Mouse (Mus musculus) MEL (cell line): ENCODE measurements around the gene Tmem132b.

Experiments used
- BHLHE40 ChIP-seq: IDR thresholded peaks from 2 replicates; pipeline ENCODE4 v1.6.1; 2012; ENCODE audit warnings: low read depth, mild to moderate bottlenecking, inconsistent platforms, low read length, improper control_type of control experiment, borderline replicate concordance
- CHD2 ChIP-seq: IDR thresholded peaks from 2 replicates; pipeline ENCODE4 v1.6.1; 2011; ENCODE audit warnings: low read length, improper control_type of control experiment
- CTCF ChIP-seq, 3 experiments: IDR thresholded peaks in 2 of 3; conservative IDR thresholded peaks in 1 of 3; 2 replicates each; pipeline ENCODE4 v1.5.1; 2011 to 2012; ENCODE audit warnings: low read length in 3 of 3, low read depth in 2 of 3, mild to moderate bottlenecking in 2 of 3, improper control_type of control experiment in 1 of 3, inconsistent platforms in 1 of 3, mixed read lengths in 1 of 3, moderate library complexity in 1 of 3; ENCODE audit not compliant: control insufficient read depth in 1 of 3, insufficient read depth in 1 of 3, poor library complexity in 1 of 3, severe bottlenecking in 1 of 3
- MAX ChIP-seq: IDR thresholded peaks from 2 replicates; pipeline ENCODE4 v1.6.1; 2011; ENCODE audit warnings: low read length, improper control_type of control experiment
- NELFE ChIP-seq: IDR thresholded peaks from 2 replicates; pipeline ENCODE4 v1.6.1; 2011; ENCODE audit warnings: low read depth, low read length, improper control_type of control experiment
- POLR2AphosphoS2 ChIP-seq: IDR thresholded peaks from 2 replicates; pipeline ENCODE4 v1.6.1; 2011; ENCODE audit warnings: low read length, improper control_type of control experiment
- POLR2AphosphoS5 ChIP-seq: IDR thresholded peaks from 2 replicates; pipeline ENCODE4 v1.6.1; 2012; ENCODE audit warnings: low read depth, borderline replicate concordance, mild to moderate bottlenecking, inconsistent platforms, low read length, moderate library complexity, mixed read lengths
- RAD21 ChIP-seq: IDR thresholded peaks from 2 replicates; pipeline ENCODE4 v1.6.1; 2011; ENCODE audit warnings: mild to moderate bottlenecking, low read depth, low read length, improper control_type of control experiment
- USF2 ChIP-seq, 2 experiments: IDR thresholded peaks; 2 replicates each; pipeline ENCODE4 v1.6.1; 2011 to 2012; ENCODE audit warnings: improper control_type of control experiment in 2 of 2, low read length in 2 of 2, borderline replicate concordance in 1 of 2, inconsistent platforms in 1 of 2, low read depth in 1 of 2, mild to moderate bottlenecking in 1 of 2; ENCODE audit not compliant: insufficient read depth in 1 of 2
- ZNF384 ChIP-seq: IDR thresholded peaks from 2 replicates; pipeline ENCODE4 v1.6.1; 2012; ENCODE audit warnings: low read depth, mild to moderate bottlenecking, inconsistent platforms, low read length, improper control_type of control experiment

DNA sequence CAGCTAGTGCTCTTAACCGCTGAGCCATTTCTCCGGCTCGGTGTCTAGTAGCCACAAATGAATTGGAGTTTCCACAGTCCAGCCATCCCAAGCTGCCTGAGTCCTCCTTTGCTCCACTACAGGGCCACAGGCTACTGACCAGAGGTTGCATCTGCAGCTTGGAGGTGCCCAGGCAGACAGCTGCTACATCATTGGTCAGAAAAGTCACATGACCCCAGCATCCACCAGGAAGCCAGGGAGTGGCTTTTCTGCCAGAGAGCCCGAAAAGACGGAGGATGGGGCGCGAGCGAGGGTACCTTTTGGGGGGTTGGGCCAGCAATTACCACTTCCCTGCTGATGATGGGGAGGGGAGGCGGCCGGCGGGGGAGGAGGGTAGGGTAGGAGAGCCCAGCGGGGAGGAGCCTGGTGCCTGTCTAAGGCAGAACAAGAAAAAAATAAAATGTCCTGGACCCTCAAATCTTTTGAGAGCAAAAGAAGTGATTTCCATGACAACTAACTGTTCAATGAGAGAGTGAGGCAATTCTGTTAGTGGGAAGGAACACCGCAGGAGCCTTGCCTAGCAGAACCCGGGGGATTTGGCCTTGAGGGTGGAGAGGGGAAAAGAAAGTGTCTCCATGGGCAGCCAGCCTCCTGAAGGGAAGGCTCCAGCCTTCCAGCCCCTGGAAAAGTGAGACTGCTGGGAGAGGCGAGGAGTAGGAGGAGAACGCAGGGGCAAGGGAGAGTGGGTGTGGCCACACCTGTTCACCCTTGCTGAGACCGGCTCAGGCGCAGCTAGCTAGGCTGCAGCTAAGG is 57.5 kb downstream of the Tmem132b start:
- no peak for TF ChIP-seq BHLHE40
- no peak for TF ChIP-seq POLR2AphosphoS2
- TF ChIP-seq MAX: no peak
- TF ChIP-seq POLR2AphosphoS5: no peak
- TF ChIP-seq ZNF384: no peak
- no peak for TF ChIP-seq USF2 (IDR thresholded peaks at IDR 0.05; ENCODE audit: borderline replicate concordance in 1 of 2, insufficient read depth in 1 of 2, low read depth in 1 of 2, low read length in 2 of 2)
- no peak for TF ChIP-seq RAD21
- TF ChIP-seq CTCF (IDR thresholded peaks at IDR 0.05 in 2 of 3, conservative IDR thresholded peaks at IDR 0.05 in 1 of 3; ENCODE audit: control insufficient read depth in 1 of 3, insufficient read depth in 1 of 3, low read depth in 2 of 3, low read length in 3 of 3, poor library complexity in 1 of 3, severe bottlenecking in 1 of 3): no peak
- no peak for TF ChIP-seq NELFE
- no peak for TF ChIP-seq CHD2
